Mouse (Mus musculus) kidney, embryonic 15.5 days (tissue): ENCODE data around the gene Fdps. TPM values are rescaled to one million over a fixed set of nuclear protein-coding genes. Genes with fewer than 3 reads are reported as not detected.
"Not testable (repeated sequence)": the region's sequence is repeated elsewhere in the genome, so short reads cannot be mapped to it uniquely, and the experiment has no call there.

ENCODE experiments used
- ATAC-seq: fragments of 200-750 bp; cut with Nextera tagmentation; replicated peaks from 2 replicates; pipeline ENCODE4 v1.8.0; 2017; ENCODE audit warnings: moderate TSS enrichment; ENCODE audit not compliant: low FRiP score
- H3K27ac ChIP-seq: fragments of 300-500 bp; sonication (generic); 2 replicates; pipeline ENCODE4 v1.5.1; 2015; ENCODE audit warnings: mild to moderate bottlenecking, inconsistent platforms
- H3K27me3 ChIP-seq: fragments of 300-500 bp; sonication (generic); 2 replicates; pipeline ENCODE4 v1.6.1; 2015; ENCODE audit warnings: inconsistent platforms
- H3K36me3 ChIP-seq: fragments of 300-500 bp; sonication (generic); 2 replicates; pipeline ENCODE4 v1.6.1; 2015; ENCODE audit warnings: inconsistent platforms
- H3K4me1 ChIP-seq: fragments of 300-500 bp; sonication (generic); 2 replicates; pipeline ENCODE4 v1.6.1; 2015; ENCODE audit warnings: inconsistent platforms
- H3K4me2 ChIP-seq: fragments of 300-500 bp; sonication (generic); 2 replicates; pipeline ENCODE4 v1.6.1; 2015; ENCODE audit warnings: moderate library complexity, mild to moderate bottlenecking, inconsistent platforms
- H3K4me3 ChIP-seq: fragments of 300-500 bp; sonication (generic); replicated peaks from 2 replicates; pipeline ENCODE4 v1.5.1; 2015; ENCODE audit warnings: mild to moderate bottlenecking, inconsistent platforms
- H3K9ac ChIP-seq: fragments of 300-500 bp; sonication (generic); 2 replicates; pipeline ENCODE4 v1.6.1; 2015; ENCODE audit warnings: mild to moderate bottlenecking, inconsistent platforms
- H3K9me3 ChIP-seq: fragments of 300-500 bp; sonication (generic); replicated peaks from 2 replicates; pipeline ENCODE4 v1.6.1; 2016; ENCODE audit warnings: inconsistent platforms
- WGBS: fragments of 180-500 bp; shearing (Covaris S2); methylation state at CpG from one replicate; pipeline ENCODE4 v1.1.7; 2015; ENCODE audit warnings: mixed read lengths; 5-methylcytosine and 5-hydroxymethylcytosine counted together
- polyA plus RNA-seq: library from polyadenylated mRNA; unstranded; fragments of >200 nt; fragmentation: Nextera tagmentation; extraction: Ambion mirVana; gene quantifications from 2 replicates; pipeline ENCODE4 v1.2.1, GENCODE M21; 2015

The Fdps gene
- polyA plus RNA-seq, 1 experiment from 2014 or later = 215 TPM

DNA sequence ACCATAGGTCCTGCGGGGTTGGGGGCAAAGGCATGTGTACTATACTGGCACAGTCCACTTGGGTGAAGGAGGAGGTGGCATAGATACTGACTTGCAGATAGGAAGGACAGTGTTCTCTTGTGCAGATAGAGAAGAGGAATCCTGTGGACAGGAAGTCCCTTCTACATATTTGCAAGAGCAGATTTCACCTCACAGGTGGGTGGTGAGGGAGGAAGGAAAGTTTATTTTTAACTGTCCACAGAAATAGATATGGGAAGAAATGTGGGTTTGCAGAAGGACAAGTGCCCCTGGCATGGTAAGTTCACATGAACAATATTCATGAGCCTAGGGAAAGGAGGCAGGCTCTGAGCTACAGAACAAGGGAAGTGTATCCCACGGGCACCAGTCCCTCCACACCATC lies 17.6 kb downstream of the Fdps start:
- Histone ChIP-seq H3K36me3 (peaks cover 39% of the 10 kb centered on the region), H3K4me2 (no peak overlapping the region), H3K4me3 (no peak overlapping the region), H3K27ac (no peak overlapping the region), H3K9ac (no peak overlapping the region), H3K4me1 (peaks cover 22% of the 10 kb centered on the region), H3K27me3 (no peaks in the 10 kb centered on the region), H3K9me3 (no peaks in the 10 kb centered on the region)
- WGBS = 73% methylated on average over 2 of the region's 2 CpGs
- no peak for ATAC-seq

DNA sequence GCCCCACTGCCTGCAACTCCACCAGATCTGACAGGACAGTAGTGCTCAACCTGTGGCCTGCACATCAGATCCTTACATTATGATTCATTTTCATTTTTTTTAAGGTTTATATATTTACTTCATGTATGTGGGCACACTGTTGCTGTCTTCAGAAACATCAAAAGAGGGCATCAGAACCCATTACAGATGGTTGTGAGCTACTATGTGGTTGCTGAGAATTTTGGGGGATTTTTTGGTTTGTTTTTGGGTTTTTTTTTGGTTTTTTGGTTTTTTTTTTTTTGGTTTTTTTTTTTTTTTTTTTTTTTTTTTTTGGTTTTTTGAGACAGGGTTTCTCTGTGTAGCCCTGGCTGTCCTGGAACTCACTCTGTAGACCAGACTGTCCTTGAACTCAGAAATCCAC lies 19.5 kb downstream of the Fdps start:
- not testable (repeated sequence) for ATAC-seq, H3K27ac ChIP-seq, H3K9ac ChIP-seq, H3K4me3 ChIP-seq, H3K4me2 ChIP-seq, H3K4me1 ChIP-seq, H3K9me3 ChIP-seq, H3K27me3 ChIP-seq
- H3K36me3 ChIP-seq = peaks cover 56% of the 10 kb centered on the region

GRCm38 (mm10) chr3:89077383-89077782 lies 24.4 kb downstream of the Fdps start:
- H3K4me2 ChIP-seq = no peak overlapping the region
- peak overlapping the region; percentile 22; the same call in 1 of the 2 replicates for H3K27ac ChIP-seq
- no peak for ATAC-seq
- H3K36me3 ChIP-seq = peaks cover 87% of the 10 kb centered on the region
- 87% methylated on average over 9 of the region's 9 CpGs for WGBS
- H3K9me3 ChIP-seq = no peaks in the 10 kb centered on the region
- no peaks in the 10 kb centered on the region for H3K4me1 ChIP-seq
- H3K9ac ChIP-seq = no peak overlapping the region
- H3K4me3 ChIP-seq = no peak overlapping the region
- H3K27me3 ChIP-seq = no peaks in the 10 kb centered on the region

DNA sequence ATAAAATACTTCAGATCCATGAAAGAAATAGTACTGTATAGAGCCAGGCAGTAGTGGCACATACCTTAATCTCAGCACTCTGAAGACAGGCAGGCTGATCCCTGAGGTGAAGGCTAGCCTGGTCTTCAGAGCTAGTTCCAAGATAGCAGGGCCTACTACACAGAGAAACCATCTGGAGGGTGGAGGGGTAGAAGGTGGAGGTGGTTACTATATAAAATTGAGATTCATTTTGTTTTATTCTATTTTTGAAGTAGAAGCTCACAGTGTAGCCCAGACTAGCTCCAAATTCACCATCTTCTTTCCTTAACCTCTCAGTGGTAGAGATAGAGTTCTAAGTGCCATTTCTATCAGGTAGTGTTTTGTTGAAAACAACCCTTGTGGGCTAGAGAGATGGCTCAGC lies 34.5 kb downstream of the Fdps start:
- no peak for ATAC-seq
- Histone ChIP-seq H3K4me3 (no peak overlapping the region), H3K9me3 (no peaks in the 10 kb centered on the region), H3K27ac (no peak overlapping the region), H3K4me2 (no peak overlapping the region), H3K36me3 (peaks cover 97% of the 10 kb centered on the region), H3K9ac (no peak overlapping the region), H3K27me3 (no peaks in the 10 kb centered on the region), H3K4me1 (no peaks in the 10 kb centered on the region)

DNA sequence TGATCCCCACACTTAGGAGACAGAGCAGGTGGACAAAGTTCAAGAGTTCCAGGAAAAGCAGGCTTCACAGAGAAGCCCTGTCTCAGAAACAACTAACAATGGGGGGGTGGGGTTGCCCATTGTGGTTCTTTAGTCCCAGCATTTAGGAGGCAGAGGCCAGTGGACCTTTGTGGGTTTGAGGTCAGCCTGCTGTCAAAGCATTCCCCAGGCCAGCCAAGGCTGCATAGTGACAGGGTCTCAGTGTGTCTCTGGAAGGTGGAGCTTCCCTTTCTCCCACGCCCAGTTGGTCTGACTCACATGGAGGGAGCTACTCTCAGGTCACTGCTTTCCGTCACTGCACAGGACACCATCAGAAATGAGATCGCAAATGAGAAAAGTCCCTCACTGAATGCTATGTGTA lies 40.1 kb downstream of the Fdps start:
- Histone ChIP-seq H3K4me1 (no peaks in the 10 kb centered on the region), H3K4me3 (no peak overlapping the region), H3K27me3 (no peaks in the 10 kb centered on the region), H3K4me2 (no peak overlapping the region), H3K9ac (no peak overlapping the region), H3K36me3 (peaks cover 97% of the 10 kb centered on the region), H3K27ac (no peak overlapping the region), H3K9me3 (no peaks in the 10 kb centered on the region)
- no peak for ATAC-seq
- WGBS = 75% methylated on average over 3 of the region's 3 CpGs

GRCm38 (mm10) chr3:89058783-89059182 lies 43.0 kb downstream of the Fdps start:
- H3K9ac ChIP-seq = no peak overlapping the region
- H3K4me3 ChIP-seq = no peak overlapping the region
- no peaks in the 10 kb centered on the region for H3K9me3 ChIP-seq
- H3K27ac ChIP-seq = no peak overlapping the region
- WGBS = 86% methylated on average over 3 of the region's 3 CpGs
- no peak overlapping the region for H3K4me2 ChIP-seq
- H3K27me3 ChIP-seq = no peaks in the 10 kb centered on the region
- no peaks in the 10 kb centered on the region for H3K4me1 ChIP-seq
- ATAC-seq = no peak
- peaks cover 99% of the 10 kb centered on the region for H3K36me3 ChIP-seq

DNA sequence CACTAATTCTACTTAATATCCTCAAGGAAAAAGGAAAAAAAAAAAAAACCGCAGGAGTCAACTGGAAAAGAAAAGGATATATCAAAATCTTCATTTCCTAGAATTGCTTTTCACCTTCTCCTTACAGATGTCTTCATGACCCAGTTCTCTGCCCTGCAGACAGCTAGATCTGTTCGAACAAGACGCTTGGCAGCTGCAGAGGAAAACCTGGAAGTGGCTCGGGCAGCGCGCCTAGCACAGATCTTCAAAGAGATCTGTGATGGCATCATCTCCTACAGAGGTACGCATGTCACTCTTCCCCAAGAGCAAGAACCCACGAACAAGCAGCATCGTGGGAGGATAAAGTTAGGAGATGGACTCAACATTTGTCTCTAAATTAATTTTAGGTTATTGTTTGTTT lies 43.4 kb downstream of the Fdps start:
- Histone ChIP-seq H3K27me3 (no peaks in the 10 kb centered on the region), H3K27ac (no peak overlapping the region), H3K4me2 (no peak overlapping the region), H3K9ac (no peak overlapping the region), H3K36me3 (peaks cover 98% of the 10 kb centered on the region), H3K9me3 (no peaks in the 10 kb centered on the region), H3K4me3 (no peak overlapping the region), H3K4me1 (no peaks in the 10 kb centered on the region)
- ATAC-seq = no peak
- WGBS = 92% methylated on average over 9 of the region's 9 CpGs

Other genes with a start within 250 kb of the Fdps start
- gene Msto1, start 188.0 kb downstream of the Fdps start, polyA plus RNA-seq = 51.5 and 59.1 TPM in 2 replicates
- gene Ash1l, start 151.3 kb downstream of the Fdps start, polyA plus RNA-seq = 19.4 and 22.3 TPM in 2 replicates
- gene Dap3, start 150.8 kb downstream of the Fdps start, polyA plus RNA-seq = 160 and 164 TPM in 2 replicates
- gene Rusc1, start 8.6 kb downstream of the Fdps start, polyA plus RNA-seq = 19.3 and 19.7 TPM in 2 replicates
- gene Gm43738, start 860 bp downstream of the Fdps start, polyA plus RNA-seq = not detected in 2 replicates
- gene Pklr, start 34.2 kb upstream of the Fdps start, polyA plus RNA-seq = 2.3 and 5.5 TPM in 2 replicates
- gene Hcn3, start 58.2 kb upstream of the Fdps start, polyA plus RNA-seq = 1.6 and 3.1 TPM in 2 replicates
- 28.4 and 32.0 TPM in 2 replicates for gene Clk2, start 62.8 kb upstream of the Fdps start, polyA plus RNA-seq
- gene Scamp3, start 75.5 kb upstream of the Fdps start, polyA plus RNA-seq = 122 and 133 TPM in 2 replicates
- gene Fam189b, start 81.2 kb upstream of the Fdps start, polyA plus RNA-seq = 37.1 and 50.4 TPM in 2 replicates
- gene Gba, start 101.0 kb upstream of the Fdps start, polyA plus RNA-seq = 41.4 and 44.0 TPM in 2 replicates
- gene Thbs3, start 113.2 kb upstream of the Fdps start, polyA plus RNA-seq = 14.9 and 20.5 TPM in 2 replicates
- gene Mtx1, start 125.1 kb upstream of the Fdps start, polyA plus RNA-seq = 211 and 219 TPM in 2 replicates
- 12.0 and 12.3 TPM in 2 replicates for gene Muc1, start 127.1 kb upstream of the Fdps start, polyA plus RNA-seq
- gene Krtcap2, start 144.0 kb upstream of the Fdps start, polyA plus RNA-seq = 309 and 321 TPM in 2 replicates
- gene Trim46, start 144.3 kb upstream of the Fdps start, polyA plus RNA-seq = 3.4 and 5.2 TPM in 2 replicates
- 149 and 153 TPM in 2 replicates for gene Dpm3, start 157.4 kb upstream of the Fdps start, polyA plus RNA-seq
- gene Slc50a1, start 168.6 kb upstream of the Fdps start, polyA plus RNA-seq = 58.0 and 59.9 TPM in 2 replicates
- gene Efna1, start 179.2 kb upstream of the Fdps start, polyA plus RNA-seq = 66.0 and 66.6 TPM in 2 replicates
- gene Efna3, start 221.0 kb upstream of the Fdps start, polyA plus RNA-seq = 9.3 and 11.9 TPM in 2 replicates
- gene Efna4, start 236.1 kb upstream of the Fdps start, polyA plus RNA-seq = 29.8 and 31.5 TPM in 2 replicates
- 73.4 and 84.3 TPM in 2 replicates for gene Adam15, start 248.0 kb upstream of the Fdps start, polyA plus RNA-seq